Mouse (Mus musculus) C2C12 (cell line): Measurements from ENCODE around the gene Map2k6.

Experiments
- CTCF ChIP-seq: IDR thresholded peaks from one replicate; pipeline ENCODE4 v1.5.1; 2011; ENCODE audit not compliant: control insufficient read depth, insufficient read depth, insufficient read length
- FOSL1 ChIP-seq: IDR thresholded peaks from one replicate; pipeline ENCODE4 v1.8.0; 2011; ENCODE audit warnings: mild to moderate bottlenecking, low read length; ENCODE audit not compliant: poor library complexity, insufficient read depth, severe bottlenecking
- MAX ChIP-seq: IDR thresholded peaks from one replicate; pipeline ENCODE4 v1.6.1; 2011; ENCODE audit warnings: mild to moderate bottlenecking, control low read depth
- USF1 ChIP-seq: IDR thresholded peaks from one replicate; pipeline ENCODE4 v1.6.1; 2011; ENCODE audit warnings: low read depth, mild to moderate bottlenecking, control low read depth, moderate library complexity

GRCm38 (mm10) chr11:110526156-110526555 is 127.2 kb downstream of the Map2k6 start:
- TF ChIP-seq CTCF, result no peak
- TF ChIP-seq USF1, result no peak
- no peak for TF ChIP-seq MAX
- no peak for TF ChIP-seq FOSL1
